Mouse (Mus musculus) neutrophil, adult 5-6 weeks (primary cell): ENCODE data around the gene Ntan1. TPM values are rescaled to one million over a fixed set of nuclear protein-coding genes. Genes with fewer than 3 reads are reported as not detected.
A peak's percentile ranks its signal among the peaks of the same experiment; 100 is the strongest.
"Not testable (repeated sequence)": the region's sequence is repeated elsewhere in the genome, so short reads cannot be mapped to it uniquely, and the experiment has no call there.

ENCODE experiments used
- ATAC-seq: fragments of 151-379, 151-347 bp; 2 replicates; pipeline ENCODE4 v1.8.0; 2017; ENCODE audit warnings: mild to moderate bottlenecking, moderate TSS enrichment; ENCODE audit not compliant: insufficient number of reproducible peaks, poor library complexity, low FRiP score, severe bottlenecking; ENCODE audit errors: extremely low read depth
- total RNA-seq: library from RNA; stranded (forward); fragments of 200-1000 nt; gene quantifications from 2 replicates; pipeline ENCODE4 v1.2.3, GENCODE M21; 2017

Ntan1 gene
- total RNA-seq, result 55.7 and 61.1 TPM in 2 replicates

DNA sequence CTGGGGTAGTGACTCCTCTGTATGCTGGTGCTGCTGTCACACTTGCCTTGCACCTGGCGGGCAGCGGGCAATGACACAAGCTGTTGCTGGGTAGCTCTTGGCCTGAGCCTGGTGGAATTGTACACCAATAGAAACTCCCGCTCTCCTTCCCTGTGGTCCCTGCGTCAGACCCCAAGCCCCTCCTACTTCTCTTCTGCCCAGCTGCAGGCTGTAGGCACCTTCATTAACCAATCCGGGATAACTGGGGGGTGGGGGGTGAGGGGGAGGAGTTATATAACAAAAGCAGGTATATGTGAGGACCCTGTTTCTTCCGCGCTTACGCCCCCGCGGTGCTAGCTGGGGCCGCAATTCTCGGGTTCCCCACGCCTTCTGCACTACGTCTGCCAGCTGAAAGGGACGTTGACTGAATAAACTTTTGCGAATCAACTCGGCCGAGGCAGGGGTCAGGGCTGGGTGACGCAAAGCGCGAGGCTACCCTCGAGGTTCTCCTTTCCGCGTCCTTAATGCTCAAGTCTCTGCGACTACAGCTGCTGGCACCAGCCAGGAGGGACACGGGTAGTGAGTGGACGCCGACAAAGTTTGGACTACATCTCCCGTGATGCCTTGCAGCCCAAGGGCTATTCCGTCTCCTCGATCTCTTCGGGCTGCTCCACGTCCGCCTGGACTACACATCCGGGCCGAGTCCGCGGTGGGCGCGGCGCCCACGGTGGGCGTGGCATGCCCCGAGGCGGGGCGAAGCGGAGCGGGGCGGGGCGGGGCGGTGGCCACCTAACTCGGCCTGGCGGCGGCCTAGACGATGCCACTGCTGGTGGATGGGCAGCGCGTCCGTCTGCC is at the start of gene Ntan1:
Gene Ntan1 (plus strand): TSS at position 286 of the 834 bp plus-strand sequence.
- peak; percentile 87 for ATAC-seq

GRCm38 (mm10) chr16:13771603-13772002 is 47.0 kb upstream of the Ntan1 start:
- ATAC-seq, result not testable (repeated sequence)

- ATAC-seq, result not testable (repeated sequence)
Measured at GRCm38 (mm10) chr16:13772051-13772450, 46.6 kb upstream of the Ntan1 start.

GRCm38 (mm10) chr16:13774011-13774410 is 44.6 kb upstream of the Ntan1 start:
- ATAC-seq, result not testable (repeated sequence)

GRCm38 (mm10) chr16:13774651-13775050 is 44.0 kb upstream of the Ntan1 start:
- not testable (repeated sequence) for ATAC-seq

DNA sequence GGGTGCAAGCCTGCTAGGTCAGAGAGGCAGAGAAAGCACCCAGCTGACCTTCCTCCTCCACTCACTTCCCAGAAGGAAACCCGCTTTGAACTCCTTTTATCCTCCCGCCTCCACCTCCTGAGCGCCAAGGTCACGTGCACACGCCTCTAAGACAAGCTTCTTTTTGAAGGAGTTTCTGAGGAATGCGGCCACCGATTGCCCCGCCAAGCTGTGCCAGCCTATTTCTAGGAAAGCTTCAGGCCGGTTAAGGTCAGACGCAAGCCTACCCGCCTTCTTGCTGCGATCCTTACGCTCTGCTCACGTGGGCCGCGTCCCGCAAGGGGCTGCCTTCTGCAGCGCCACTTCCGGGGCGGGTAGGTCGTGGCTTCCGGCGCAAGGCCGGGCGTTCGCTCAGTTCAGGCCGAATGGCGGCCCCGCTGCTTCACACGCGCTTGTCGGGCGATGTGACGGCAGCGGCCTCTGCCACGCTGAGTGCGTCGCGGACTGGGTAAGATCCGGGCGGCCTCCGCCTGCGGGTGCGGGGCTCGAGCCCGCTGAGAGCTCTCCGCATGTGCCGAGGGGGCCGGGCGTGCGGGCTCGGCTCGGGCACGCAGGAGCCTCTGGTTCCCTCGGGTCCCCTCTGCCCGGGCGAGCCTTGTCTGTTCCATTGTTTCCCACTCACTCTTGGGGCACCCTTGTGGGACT is 38.1 kb upstream of the Ntan1 start, which contains the start of gene Rrn3:
Gene Rrn3 (plus strand): TSS at position 356 of the 684 bp plus-strand sequence.
- peak; percentile 98 for ATAC-seq

DNA sequence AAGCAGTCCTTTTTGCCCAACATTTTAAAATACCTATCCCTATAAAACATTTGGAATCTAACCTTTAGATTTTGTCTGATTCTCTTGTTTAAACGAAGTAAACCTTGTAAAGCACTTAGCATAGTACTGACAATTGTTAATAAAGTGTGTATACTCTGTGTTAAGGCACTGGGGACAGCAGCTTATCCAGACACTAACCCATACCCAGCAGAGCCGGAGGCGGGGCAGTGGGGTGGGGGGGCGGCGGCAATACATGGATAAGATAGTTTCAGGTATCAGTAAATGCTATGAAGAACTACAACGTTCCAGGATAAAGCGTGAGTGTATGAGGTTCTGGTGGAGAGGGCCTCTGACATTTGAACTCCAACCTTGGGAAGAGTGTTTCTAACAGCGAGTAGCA is 37.4 kb upstream of the Ntan1 start:
- no peak for ATAC-seq

DNA sequence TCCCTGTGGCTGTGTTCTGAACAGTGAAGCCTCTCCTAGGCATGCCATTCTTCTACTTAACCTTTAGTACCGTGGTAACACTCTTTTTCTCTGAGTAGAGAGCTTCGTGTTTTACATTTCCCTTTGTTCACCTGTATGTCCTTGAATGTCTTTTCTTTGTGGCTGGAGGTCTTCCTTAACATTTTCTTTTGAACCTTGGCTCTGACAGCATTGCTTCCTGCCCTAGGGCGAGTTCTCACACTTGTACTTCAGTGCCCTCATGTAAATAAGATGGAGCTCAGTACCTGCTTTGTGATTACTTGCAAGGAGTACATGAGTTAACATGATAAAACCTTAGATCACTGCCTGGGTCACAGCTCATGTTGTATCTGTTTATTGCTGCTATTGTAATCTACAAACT is 32.7 kb upstream of the Ntan1 start:
- no peak for ATAC-seq

- ATAC-seq, result not testable (repeated sequence)
Measured at GRCm38 (mm10) chr16:13793441-13793840, 25.2 kb upstream of the Ntan1 start.

DNA sequence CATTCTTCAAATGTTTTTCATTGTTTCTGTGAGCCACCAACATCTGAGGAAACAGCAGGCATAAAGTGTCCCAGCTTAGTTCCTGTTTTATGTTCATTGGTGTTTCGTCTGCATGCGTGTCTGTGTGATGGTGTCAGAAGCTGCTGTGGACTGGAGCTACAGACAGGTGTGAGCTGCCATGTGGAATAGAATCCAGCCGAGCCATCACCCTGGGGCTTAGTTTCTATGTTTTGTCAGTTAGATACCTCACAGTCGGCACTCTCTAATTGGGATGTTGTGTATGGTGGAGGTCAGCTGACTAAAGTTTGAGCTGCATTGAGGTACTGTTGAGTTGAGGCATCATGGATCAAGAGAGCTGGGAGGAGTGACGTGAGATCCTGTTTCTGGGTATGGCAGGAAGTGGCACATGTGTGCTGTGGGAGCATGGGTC is 21.9 kb upstream of the Ntan1 start:
- peak; percentile 82 for ATAC-seq

GRCm38 (mm10) chr16:13801231-13801630 is 17.4 kb upstream of the Ntan1 start:
- ATAC-seq, result no peak

DNA sequence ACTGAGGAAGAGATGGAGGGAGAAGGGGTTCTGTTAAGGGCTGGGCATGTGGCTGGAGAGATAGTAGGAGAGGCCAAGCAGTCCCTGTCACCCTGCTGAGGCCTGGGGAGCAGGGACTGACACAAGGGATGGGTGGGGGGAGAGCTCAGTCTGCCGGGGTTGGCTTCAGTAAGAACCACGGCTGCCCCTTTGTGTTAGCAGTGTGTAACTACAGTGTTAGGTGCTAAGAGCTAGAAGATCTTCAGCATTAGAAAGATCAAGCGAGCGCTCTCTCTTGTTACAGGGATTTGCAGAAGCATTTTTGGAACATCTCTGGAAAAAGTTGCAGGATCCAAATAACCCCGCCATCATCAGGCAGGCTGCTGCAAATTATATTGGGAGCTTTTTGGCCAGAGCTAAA is 14.0 kb upstream of the Ntan1 start:
- no peak for ATAC-seq

- ATAC-seq, result no peak
Measured at GRCm38 (mm10) chr16:13807616-13808015, 11.0 kb upstream of the Ntan1 start.

- ATAC-seq, result no peak
Measured at GRCm38 (mm10) chr16:13808410-13808809, 10.2 kb upstream of the Ntan1 start.

DNA sequence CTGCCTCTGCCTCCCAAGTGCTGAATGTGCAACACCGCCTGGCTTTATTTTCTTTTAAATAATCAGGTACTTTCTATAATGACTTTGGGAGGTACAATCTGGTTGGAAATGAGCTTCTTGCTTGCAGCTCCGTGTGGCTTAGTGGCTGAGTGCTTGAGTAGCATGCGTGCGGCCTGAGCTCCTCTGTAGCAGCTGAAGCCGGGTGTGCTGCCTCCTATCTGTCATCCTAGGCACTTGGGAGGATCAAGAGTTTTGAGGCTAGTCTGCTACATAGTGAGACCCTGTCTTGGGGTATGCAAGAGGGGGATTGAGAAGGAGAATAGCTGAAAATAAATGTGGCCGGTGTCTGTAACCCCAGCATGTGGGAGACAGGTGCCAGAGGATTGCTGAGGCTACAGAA is 6.5 kb upstream of the Ntan1 start:
- ATAC-seq, result no peak

DNA sequence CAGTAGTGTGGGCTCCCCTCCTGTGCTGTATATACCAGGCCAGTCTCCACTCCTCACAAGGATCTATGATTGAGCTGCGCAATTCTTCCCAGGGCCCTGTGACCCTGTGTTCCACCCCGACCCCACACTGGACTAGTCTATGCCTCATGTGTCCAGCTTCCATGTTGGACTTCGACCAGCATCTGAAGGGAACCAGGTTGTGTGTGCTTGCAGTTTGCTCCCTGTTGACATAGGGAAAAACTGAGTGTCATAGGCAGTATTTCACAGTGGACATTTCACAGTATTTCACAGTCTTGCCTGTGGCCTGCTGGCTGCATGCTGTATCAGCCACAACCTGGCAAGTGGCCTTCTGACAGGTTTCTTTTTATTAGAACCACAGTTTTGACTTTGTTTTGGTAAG is 5.4 kb upstream of the Ntan1 start:
- no peak for ATAC-seq

DNA sequence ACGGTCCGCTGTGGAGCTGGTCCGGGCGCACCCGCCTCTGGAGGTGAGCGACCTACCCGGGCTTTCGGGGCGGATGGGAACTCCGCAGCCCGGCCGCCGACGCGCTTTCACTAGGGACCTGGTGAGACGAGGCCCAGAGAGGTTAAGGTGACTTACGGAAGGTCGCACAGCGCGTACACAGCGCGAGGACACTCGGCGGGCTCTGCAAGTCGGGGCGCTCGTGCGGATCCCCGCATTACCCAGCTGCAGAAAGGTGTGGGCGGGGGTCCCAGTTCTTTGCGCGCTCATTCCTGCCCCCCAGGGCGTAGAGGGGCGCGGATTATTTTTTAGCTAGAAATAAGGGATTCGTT is 724 bp downstream of the Ntan1 start:
- ATAC-seq, result peak; percentile 4; the same call in 1 of the 2 replicates

DNA sequence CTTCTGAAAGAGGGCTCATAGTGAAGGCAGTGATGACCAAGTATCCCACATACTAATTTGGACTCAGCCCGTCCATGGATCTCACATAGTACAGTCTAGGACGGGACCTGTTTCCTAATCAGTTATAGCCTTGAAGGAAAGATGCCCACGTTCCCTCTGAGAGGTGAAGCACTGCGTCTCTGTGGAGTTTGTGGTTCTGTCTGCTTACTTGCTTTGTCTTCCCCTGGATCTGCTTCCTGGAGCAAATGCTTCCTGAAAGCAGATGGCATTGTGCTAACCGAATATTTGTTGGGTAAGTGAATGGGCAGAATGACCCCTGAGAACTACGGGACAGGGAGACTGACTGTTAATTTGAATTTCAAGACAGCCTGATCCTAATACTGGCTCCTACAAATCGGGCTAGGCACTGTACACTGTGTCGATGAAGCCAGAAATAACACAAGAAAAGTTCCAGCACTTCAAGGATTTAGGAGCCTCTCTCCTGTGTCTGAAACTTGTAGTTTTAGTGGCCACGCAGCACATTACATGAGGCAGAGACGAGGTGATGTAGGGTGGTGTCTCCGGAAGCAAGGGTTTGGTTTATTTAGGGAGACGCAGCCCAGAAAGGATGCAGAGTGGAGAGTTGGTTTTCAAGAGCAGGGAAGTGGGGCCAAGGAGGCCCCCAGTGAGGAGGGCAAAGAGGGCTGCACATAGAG is 1.3 kb downstream of the Ntan1 start:
- ATAC-seq, result no peak

DNA sequence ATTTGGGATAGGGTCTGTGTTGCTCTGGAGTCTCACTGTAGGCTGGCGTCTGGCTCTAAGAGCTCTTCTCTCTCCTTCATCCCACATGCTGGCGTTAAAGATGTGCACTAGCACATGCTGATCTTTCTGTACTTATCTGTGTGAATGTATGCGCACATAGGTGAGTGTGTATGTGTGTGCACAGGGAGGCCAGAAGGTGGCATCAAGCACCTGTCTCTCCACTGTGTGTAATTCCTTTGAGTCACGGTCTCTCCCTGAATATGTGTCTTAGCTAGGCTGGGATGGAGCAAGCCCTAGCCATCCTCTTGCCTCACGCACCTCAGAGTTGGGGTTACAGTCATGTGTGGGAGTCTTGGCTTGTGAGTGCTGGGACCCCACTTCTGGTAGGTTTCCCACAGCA is 2.1 kb downstream of the Ntan1 start:
- ATAC-seq, result no peak
